Mouse (Mus musculus): Measurements from ENCODE around the gene Bcl3.

GRCm38 (mm10) chr7:19796254-19796653 lies 26.3 kb downstream of the Bcl3 start:
- TF ChIP-seq CTCF (IDR thresholded peaks at IDR 0.05; ENCODE audit: low read depth, low read length) = no peak
- TF ChIP-seq GATA1 (IDR thresholded peaks at IDR 0.05; ENCODE audit: borderline replicate concordance, low read length) = no peak
- TF ChIP-seq TAL1 (conservative IDR thresholded peaks at IDR 0.05; ENCODE audit: low read depth, low read length) = no peak
